Mouse (Mus musculus) ES-E14 (cell line): Measurements from ENCODE around the gene Mrpl24.

Experiments used
- CHD2 ChIP-seq: IDR thresholded peaks from 2 replicates; pipeline ENCODE4 v1.6.1; 2014; ENCODE audit warnings: mild to moderate bottlenecking, low read depth, low read length, inconsistent platforms
- HCFC1 ChIP-seq: IDR thresholded peaks from 2 replicates; pipeline ENCODE4 v1.6.1; 2012; ENCODE audit warnings: low read length, inconsistent platforms, borderline replicate concordance; ENCODE audit not compliant: insufficient read depth
- MAFK ChIP-seq: IDR thresholded peaks from 2 replicates; pipeline ENCODE4 v1.6.1; 2014; ENCODE audit warnings: mild to moderate bottlenecking, low read depth, low read length, inconsistent platforms; ENCODE audit not compliant: insufficient read depth
- ZC3H11A ChIP-seq: IDR thresholded peaks from 2 replicates; pipeline ENCODE4 v1.6.1; 2012; ENCODE audit warnings: low read depth, mild to moderate bottlenecking, inconsistent platforms, low read length, borderline replicate concordance
- ZNF384 ChIP-seq: IDR thresholded peaks from 2 replicates; pipeline ENCODE4 v1.6.1; 2012; ENCODE audit warnings: low read depth, low read length, inconsistent platforms

- TF ChIP-seq MAFK, result no peak
- no peak for TF ChIP-seq CHD2
- no peak for TF ChIP-seq ZC3H11A
- TF ChIP-seq ZNF384, result no peak
- no peak for TF ChIP-seq HCFC1
These were observed 12.7 kb upstream of the Mrpl24 start for GRCm38 (mm10) chr3:87906601-87906980.
